Mouse (Mus musculus): ENCODE results near the gene Rad52. TPM values are rescaled to one million over a fixed set of nuclear protein-coding genes. Genes with fewer than 3 reads are reported as not detected.

Gene Rad52
- 10 to 100 TPM; 26.7 to 32.7 TPM for total RNA-seq (2021)

DNA sequence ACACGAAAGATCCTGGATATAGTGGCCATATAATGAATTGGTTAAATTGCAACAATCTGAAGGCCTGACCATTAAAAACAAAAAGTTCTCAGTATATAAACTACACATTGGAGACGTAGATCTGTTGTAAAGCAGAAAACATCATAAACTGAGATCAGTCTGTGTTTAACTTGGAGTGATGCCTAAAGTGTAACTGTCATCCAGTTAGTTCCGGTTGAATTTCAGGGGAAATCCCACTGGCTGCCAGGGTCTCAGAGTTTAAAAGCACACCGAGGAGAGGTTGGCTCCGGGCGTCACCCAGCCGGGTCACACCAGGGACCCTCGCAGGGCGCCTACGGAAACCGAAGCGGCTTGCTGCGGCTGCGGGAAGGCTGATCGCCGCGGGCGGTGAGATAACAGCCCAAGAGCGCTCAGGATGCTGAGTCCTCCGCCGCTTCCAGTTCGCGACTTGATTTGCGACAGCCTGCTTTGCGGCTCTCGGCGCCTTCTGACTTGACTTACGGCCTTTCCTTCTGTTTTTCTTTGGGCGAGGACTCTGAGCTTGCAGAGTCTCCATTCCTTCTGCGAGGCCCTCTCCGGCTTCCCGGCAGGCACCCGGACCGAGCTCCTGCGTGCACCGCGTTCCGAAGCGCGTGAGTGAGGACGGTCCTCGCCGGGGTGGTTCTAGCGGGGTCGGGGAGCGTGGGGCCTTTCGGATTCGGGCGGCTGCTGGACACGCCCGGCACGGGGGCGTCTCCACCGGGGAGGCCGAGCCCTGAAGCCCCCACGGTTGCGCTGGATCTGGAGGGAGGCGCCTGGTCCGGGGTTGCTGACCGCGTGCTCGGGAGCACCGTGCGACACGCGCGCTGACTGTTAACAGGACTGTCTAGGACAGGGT is at the start of gene Rad52:
Rad52 (plus strand) TSS at position 495 of the 877 bp plus-strand sequence.
- peak; percentile 87 to 91 for DNase-seq (ENCODE audit: extremely low spot score in 1 of 2, low spot score in 2 of 2)
- intact Hi-C loops (cut with DNase I), result loop anchor here (5.0 kb wide), 2 partner anchors 55 to 115 kb away; partner anchors contain the start of gene Erc1

DNA sequence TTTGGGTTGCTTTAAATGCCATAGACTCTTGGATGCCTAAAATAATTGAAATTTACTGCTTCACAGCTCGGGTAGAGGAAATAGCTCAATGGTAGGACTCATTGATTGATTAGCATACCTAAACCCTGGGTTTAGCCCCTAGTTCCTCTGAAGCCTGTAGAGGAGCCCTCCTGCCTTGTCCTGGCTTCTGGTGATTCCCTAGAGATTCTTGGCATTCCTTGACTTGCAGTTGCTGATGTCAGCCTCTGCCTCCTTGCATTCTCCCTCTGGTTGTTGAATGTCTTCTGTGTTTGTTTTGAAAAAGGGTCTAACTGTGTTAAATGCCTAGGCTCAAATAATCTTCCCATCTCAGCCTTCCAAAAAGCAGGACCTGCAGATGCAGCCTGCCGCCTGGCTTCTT is 48.3 kb upstream of the Rad52 start:
- no peak for DNase-seq (ENCODE audit: extremely low spot score in 1 of 2, low spot score in 2 of 2)
- intact Hi-C loops (cut with DNase I), result no loop called here

DNA sequence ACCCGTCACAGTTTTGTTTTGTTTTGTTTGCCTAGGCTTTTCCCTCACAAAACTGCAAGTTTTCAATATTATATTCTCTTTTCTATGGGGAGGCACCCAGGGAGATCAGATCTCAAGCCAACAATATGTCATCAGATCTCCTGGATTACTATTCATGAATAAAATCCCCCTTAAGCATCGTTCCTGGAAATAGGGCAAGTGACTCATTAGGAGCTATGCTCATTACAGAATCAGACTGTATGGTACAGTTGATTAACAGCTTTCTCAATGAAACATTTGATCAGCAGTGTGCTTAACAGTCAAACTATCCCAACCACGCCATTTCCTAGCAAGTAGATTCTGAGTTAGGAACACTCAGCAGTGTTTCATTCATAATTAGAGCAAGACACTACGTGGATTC is 47.0 kb upstream of the Rad52 start:
- no peak for DNase-seq (ENCODE audit: extremely low spot score in 1 of 2, low spot score in 2 of 2)
- intact Hi-C loops (cut with DNase I), result no loop called here

DNA sequence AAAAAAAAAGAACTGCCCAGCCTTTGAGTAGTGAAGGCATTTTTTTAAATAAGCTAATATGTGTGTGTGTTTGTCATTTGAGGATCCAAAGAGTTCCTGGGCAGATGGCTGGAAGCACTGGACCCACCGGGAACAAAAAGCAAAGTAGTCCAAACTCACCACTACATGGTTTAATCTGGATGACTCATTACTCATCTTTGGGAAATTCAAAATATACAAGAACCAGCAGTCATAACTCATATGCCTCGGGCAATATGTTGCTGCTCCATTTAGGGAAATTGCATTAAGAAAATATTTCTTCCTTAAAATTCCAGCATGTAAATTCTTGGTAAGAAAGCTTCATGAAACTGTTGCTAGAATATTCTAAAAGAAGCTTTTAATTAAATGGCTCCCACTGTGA is 42.3 kb upstream of the Rad52 start:
- intact Hi-C loops (cut with DNase I), result no loop called here
- no peak for DNase-seq (ENCODE audit: extremely low spot score in 1 of 2, low spot score in 2 of 2)

DNA sequence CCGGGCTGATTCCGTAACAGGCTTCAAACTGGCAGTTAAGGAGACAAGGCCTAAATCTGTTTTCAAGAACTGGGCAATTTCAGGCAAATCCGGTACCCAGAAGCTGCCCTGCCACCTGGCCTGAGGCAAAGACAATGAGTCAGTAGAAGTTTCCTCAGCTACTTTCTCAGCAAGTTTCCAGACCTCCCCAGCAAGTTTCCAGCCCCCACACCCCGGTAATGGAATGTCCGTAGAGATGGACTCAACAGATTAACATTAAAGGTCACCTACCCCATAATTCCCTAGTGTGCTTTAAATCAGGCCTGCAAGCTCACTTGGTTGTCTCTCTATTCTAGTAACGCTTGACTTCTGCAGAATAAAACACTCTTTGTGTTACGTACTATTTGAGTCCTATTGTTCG is 41.0 kb upstream of the Rad52 start:
- DNase-seq (ENCODE audit: extremely low spot score in 1 of 2, low spot score in 2 of 2), result no peak
- intact Hi-C loops (cut with DNase I), result no loop called here

DNA sequence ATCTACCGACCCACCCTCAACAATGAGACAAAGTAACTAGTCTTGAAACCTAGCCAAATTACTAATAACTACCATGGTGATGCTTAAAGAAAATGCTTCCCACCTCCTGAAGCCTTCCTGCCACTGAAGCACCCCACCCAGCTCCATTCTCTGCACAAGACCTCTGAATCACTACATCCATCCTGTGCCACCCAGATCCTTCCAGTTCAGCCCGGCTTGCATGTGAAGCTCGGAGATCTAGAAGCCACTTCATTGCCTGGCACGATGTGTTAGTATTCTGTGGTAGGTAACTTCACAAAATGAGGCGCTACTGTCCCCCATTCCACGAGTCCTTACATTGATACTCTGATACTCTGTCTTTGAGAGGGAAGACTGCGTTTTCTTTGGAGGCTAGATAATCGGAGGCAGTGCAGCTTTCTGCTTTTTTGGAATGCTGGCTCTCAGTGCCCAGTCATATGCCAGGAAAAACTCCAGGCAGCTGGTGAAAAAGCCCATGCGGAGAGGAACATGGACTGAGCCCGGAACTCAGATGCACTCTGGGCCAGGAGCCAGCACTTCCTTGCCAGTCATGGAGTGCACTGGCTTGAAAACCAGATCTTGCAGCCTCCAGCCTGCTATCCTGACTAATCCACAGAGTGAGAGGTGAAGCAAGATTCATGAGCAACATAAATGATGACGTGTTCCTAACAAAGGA is 38.0 kb upstream of the Rad52 start:
- intact Hi-C loops (cut with DNase I), result no loop called here
- peak; percentile 85 to 88 for DNase-seq (ENCODE audit: extremely low spot score in 1 of 2, low spot score in 2 of 2)

DNA sequence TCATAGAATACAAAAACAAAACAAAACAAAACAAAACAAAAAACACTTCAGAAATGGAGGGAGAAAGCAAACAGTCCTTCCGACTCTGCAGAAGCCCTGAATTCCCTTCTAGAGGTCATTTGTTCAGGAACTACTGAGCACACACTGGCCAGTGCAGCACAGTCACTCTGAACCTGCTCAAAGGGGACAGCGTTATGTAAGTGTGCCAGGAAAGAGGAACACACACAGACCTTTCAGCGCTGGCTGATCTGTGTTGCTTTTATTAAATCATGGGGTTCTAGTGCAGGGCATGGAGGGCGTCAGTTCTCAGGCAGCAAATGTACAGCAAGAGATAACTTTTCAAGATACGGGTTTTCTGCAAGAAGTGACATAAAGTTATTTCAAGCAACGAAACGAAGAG is 19.3 kb upstream of the Rad52 start:
- no peak for DNase-seq (ENCODE audit: extremely low spot score in 1 of 2, low spot score in 2 of 2)
- intact Hi-C loops (cut with DNase I), result no loop called here

DNA sequence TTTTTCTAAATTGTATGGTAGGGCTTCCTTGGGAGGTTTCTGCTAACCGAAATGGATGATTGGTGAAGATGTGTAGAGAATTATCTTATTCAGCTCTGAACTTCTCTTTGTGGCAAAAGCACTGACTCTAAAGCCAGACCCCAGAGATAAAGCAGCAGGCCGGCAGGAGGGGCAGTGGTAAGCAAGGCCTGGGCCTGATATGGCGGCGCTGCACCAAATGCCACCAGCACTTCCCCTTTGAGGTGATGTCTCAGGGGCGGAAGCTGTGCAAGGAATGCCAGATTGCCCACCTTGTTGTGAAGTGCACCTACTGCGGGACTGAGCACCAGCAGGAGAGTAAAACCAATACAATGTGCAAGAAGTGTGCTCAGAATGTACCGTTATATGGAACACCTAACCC is 9.8 kb upstream of the Rad52 start:
- no peak for DNase-seq (ENCODE audit: extremely low spot score in 1 of 2, low spot score in 2 of 2)

DNA sequence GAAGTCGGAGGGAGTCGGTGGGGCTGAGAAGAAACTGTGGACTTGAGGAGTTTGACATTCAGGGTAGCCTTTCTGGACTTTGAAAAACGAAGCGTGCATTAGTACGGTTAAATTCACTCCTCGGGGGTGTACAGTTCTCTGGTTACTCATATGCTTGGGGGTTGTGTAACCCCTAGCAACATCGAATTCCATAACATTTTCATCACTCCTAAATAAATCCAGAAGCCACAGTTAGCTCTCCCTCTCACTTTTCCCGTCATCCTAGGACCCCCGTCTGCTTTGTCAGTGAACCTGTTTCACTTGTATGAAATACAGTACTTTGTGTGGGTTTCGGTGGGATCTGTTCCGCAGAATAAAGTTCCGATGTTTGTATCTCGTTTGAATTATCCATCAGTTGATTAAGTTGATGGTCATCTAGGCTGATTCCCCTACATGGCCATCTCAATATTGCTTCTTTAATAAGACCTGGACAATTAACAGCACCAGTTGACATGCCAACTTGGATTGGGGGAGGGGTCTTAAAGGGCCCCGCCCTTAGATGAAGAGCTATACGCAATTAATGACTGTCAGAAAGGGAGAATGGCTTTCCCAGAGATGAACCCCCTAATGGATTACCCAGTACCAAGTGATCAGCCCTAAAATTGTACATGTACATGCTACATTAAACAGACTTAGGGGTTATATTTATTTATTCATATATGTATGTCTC is 737 bp downstream of the Rad52 start:
- intact Hi-C loops (cut with DNase I), result loop anchor here (5.0 kb wide), 2 partner anchors 56 to 116 kb away; partner anchors contain the start of gene Erc1
- no peak for DNase-seq (ENCODE audit: extremely low spot score in 1 of 2, low spot score in 2 of 2)

More for the DNA sequence above, 9.8 kb upstream of the Rad52 start:
- intact Hi-C loops (cut with DNase I), result no loop called here

DNA sequence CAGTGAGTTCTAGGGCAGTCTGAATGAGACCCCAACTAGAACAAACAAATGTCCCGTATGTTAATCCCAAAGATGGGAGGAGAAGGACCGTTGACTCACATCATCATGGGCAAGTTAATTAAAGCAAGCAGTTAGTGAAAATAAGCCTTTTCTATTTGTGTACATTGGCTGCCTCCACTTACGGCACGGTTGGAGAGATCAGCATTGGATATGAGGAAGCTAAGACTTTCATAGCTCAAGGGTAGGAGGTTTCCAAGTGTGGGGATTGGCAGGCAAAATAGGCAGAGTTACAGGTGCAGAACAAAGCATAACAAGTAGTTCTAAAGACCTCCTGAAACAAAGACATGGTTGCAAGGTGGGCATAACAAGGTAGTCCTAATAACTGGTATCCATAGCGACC is 3.0 kb downstream of the Rad52 start:
- intact Hi-C loops (cut with DNase I), result no loop called here

DNA sequence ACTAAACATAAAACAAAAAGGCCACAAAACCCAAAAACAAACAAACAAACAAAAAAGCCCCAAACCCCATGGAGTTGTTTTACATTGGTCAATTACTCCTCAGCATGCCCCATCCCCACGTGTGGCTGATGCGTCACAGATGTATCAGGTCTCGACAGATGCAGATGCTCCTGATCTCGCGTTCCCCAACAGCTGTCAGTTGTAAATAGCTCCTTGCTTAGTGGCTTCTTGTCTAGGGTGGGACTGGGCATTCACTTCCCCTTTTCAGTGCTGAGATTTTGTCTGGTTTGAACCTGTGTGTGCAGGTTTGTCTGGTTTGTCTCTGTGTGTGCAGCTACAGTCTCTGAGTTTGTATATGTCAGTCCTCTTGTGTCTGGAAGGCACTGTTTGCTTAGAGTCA is 9.5 kb downstream of the Rad52 start:
- intact Hi-C loops (cut with DNase I), result no loop called here
- no peak for DNase-seq (ENCODE audit: extremely low spot score in 1 of 2, low spot score in 2 of 2)

More for the DNA sequence above, 3.0 kb downstream of the Rad52 start:
- no peak for DNase-seq (ENCODE audit: extremely low spot score in 1 of 2, low spot score in 2 of 2)

DNA sequence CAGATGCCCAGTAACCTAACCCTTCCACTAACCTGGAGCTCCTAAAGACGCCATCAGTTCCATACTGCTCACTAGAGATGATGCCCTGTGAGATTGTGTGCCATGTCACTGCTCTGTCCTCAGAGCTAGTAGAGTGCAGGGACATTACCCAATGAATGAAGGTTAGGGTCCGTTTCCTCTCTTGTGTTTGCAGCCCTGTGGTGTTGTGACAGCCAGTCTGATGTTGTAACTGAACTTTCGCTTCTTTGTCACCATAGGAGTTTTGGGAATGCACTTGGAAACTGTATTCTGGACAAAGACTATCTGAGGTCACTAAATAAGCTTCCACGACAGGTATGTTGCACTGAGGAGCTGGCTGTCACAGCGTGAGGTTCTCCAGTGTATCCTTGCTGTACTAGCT is 13.2 kb downstream of the Rad52 start:
- DNase-seq (ENCODE audit: extremely low spot score in 1 of 2, low spot score in 2 of 2), result no peak
- intact Hi-C loops (cut with DNase I), result no loop called here

DNA sequence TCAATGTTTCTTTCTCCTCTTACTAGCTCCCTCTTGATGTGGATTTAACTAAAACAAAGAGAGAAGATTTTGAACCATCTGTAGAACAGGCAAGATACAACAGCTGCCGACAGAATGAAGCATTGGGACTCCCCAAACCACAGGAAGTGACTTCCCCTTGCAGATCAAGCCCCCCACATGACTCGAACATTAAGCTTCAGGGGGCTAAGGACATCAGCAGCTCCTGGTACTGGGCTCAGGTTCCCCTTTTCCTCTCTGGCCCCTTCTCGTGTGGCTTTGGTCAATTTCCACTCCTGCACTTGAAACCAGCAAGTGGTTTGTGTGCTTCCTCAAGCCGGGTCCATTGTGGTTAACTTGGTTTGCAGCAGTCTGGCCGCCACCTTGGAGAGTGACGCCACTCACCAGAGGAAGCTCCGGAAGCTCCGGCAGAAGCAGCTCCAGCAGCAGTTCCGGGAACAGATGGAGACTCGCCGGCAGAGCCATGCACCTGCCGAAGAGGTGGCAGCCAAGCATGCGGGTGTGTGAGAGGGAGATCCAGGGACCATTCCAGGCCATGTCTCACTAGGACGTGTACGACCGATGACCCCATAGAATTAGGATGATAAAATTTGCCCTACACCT is 16.2 kb downstream of the Rad52 start:
- intact Hi-C loops (cut with DNase I), result no loop called here
- DNase-seq (ENCODE audit: extremely low spot score in 1 of 2, low spot score in 2 of 2), result peak in 1 of 2 experiments; percentile 34

DNA sequence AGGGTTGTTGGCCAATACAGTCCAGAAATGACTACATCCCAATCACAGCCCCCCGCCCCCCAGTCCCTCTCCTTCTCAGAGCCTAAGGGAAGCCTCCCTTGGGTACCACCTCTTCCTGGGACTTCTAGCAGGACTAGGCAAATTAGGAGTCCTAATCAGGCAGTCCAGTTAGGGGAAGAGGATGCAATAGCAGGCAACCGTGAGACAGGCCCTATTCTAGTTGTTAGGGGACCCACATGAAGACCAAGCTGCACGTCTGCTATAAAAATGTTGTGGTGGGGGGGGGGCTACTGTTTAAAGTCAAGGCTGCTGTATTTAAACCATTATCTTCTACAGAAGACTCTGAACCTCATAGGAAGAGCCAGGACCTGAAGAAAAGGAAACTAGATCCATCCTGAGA is 19.6 kb downstream of the Rad52 start:
- intact Hi-C loops (cut with DNase I), result loop anchor here (5.0 kb wide), 2 partner anchors 130 to 430 kb away; no protein-coding TSS in a partner anchor
- no peak for DNase-seq (ENCODE audit: extremely low spot score in 1 of 2, low spot score in 2 of 2)

DNA sequence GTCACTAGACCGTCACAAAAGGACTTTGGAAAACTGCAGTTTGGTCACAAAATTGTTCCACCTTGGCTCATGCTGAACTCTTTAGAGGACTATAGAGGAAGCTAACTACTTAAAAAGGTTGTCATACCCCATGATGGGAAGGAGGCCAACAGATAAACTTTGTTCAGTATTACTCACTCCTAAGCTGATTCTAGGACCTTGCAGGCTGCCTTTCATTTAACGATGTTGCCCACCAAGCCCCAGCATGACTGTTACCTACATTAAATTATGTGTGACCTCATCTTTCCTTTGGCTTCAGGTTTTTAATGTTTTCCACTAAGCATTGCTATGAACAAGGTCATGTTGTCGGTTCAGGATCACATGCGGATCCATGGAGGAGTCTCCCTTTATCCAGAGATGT is 20.0 kb downstream of the Rad52 start:
- no peak for DNase-seq (ENCODE audit: extremely low spot score in 1 of 2, low spot score in 2 of 2)
- intact Hi-C loops (cut with DNase I), result loop anchor here (5.0 kb wide), 2 partner anchors 130 to 430 kb away; no protein-coding TSS in a partner anchor

DNA sequence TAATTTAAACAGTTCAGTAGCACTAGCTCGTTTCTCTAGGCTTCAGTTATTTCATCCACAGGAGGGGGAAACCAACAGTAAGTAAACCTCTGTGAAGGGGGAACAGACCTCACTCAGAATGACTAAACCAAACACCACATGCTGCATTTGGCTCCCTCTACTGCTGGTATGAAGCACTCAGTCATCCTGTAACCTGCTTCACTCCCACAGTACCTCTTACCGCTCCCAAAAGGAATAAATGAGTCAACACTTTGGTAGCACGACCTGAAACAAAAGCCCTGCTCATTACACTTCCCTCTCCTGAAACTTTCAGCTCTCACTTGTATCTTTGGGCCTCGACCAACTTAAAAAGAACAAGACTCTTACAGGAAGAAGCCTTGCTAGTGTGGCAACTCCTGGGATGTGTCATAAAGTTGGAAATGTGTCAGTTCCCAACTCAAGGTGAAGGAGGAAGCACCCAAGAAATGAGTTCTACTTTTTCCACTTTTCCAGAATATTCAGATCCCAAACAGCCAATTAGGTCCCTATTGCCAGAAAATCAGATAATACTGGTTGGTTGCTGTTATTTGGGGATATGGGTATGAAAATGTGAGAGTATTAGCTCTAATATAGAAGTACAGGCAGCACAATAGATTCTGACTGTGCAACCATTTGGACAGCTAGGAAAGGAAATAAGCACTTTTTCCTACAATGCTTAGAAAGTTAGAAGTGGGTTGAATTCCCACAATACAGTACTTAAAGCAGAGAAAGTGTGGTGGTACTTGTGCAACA is 21.9 kb downstream of the Rad52 start:
- no peak for DNase-seq (ENCODE audit: extremely low spot score in 1 of 2, low spot score in 2 of 2)
- intact Hi-C loops (cut with DNase I), result loop anchor here (5.0 kb wide), 2 partner anchors 132 to 432 kb away; no protein-coding TSS in a partner anchor
